Mouse (Mus musculus) midbrain, postnatal 0 days (tissue): Measurements from ENCODE around the gene Cox7a1. TPM values are rescaled to one million over a fixed set of nuclear protein-coding genes. Genes with fewer than 3 reads are reported as not detected.

ENCODE experiments used
- ATAC-seq: fragments of 200-750 bp; cut with Nextera tagmentation; 2 replicates; pipeline ENCODE4 v1.8.0; 2017; ENCODE audit warnings: moderate number of reproducible peaks, mild to moderate bottlenecking, moderate TSS enrichment, moderate library complexity; ENCODE audit not compliant: low FRiP score
- DNase-seq: peaks from one replicate; pipeline ENCODE4 v3.0.0-alpha.2; 2015; ENCODE audit warnings: low spot score
- H3K27ac ChIP-seq: fragments of 300-500 bp; sonication (generic); 2 replicates; pipeline ENCODE4 v1.5.1; 2014; ENCODE audit warnings: low read depth, mild to moderate bottlenecking, low read length, mixed read lengths
- H3K27me3 ChIP-seq: fragments of 300-500 bp; sonication (generic); 2 replicates; pipeline ENCODE4 v1.6.1; 2014; ENCODE audit warnings: low read length, control low read depth, mixed read lengths; ENCODE audit not compliant: insufficient read depth
- H3K36me3 ChIP-seq: fragments of 300-500 bp; sonication (generic); 2 replicates; pipeline ENCODE4 v1.6.1; 2014; ENCODE audit warnings: low read length, control low read depth, mixed read lengths; ENCODE audit not compliant: insufficient read depth
- H3K4me1 ChIP-seq: fragments of 300-500 bp; sonication (generic); 2 replicates; pipeline ENCODE4 v1.6.1; 2014; ENCODE audit warnings: mild to moderate bottlenecking, control low read depth, antibody characterized with exemption, low read length, mixed read lengths; ENCODE audit not compliant: insufficient read depth
- H3K4me2 ChIP-seq: fragments of 300-500 bp; sonication (generic); 2 replicates; pipeline ENCODE4 v1.6.1; 2014; ENCODE audit warnings: low read depth, mild to moderate bottlenecking, low read length, mixed read lengths; ENCODE audit not compliant: poor library complexity, severe bottlenecking
- H3K4me3 ChIP-seq: fragments of 300-500 bp; sonication (generic); 2 replicates; pipeline ENCODE4 v1.5.1; 2014; ENCODE audit warnings: low read depth, mild to moderate bottlenecking, low read length, moderate library complexity
- H3K9ac ChIP-seq: fragments of 300-500 bp; sonication (generic); replicated peaks from 2 replicates; pipeline ENCODE4 v1.6.1; 2014; ENCODE audit warnings: mild to moderate bottlenecking, low read length, moderate library complexity, mixed read lengths; ENCODE audit not compliant: poor library complexity, severe bottlenecking
- H3K9me3 ChIP-seq: fragments of 300-500 bp; sonication (generic); 2 replicates; pipeline ENCODE4 v1.6.1; 2016; ENCODE audit warnings: low read length, control low read depth
- CTCF ChIP-seq: IDR thresholded peaks from 2 replicates; pipeline ENCODE4 v1.5.1; 2016; ENCODE audit warnings: antibody characterized with exemption, mild to moderate bottlenecking
- WGBS: fragments of 180-500 bp; shearing (Covaris S2); extraction: QIAGEN DNeasy Blood & Tissue Kit; methylation state at CpG from one replicate; pipeline ENCODE4 v1.1.7; 2014; 5-methylcytosine and 5-hydroxymethylcytosine counted together
- polyA plus RNA-seq: library from polyadenylated mRNA; unstranded; fragments of >200 nt; fragmentation: Nextera tagmentation; extraction: Ambion mirVana; gene quantifications from 2 replicates; pipeline ENCODE4 v1.2.1, GENCODE M21; 2015
- total RNA-seq: library from RNA; depleted of rRNA; stranded (reverse); fragments of >200 nt; gene quantifications from 2 replicates; pipeline ENCODE4 v1.2.3, GENCODE M21; 2014

The Cox7a1 gene
- total and polyA plus RNA-seq, 2 experiments from 2014 or later, result 8.8 TPM; not detected in 1

DNA sequence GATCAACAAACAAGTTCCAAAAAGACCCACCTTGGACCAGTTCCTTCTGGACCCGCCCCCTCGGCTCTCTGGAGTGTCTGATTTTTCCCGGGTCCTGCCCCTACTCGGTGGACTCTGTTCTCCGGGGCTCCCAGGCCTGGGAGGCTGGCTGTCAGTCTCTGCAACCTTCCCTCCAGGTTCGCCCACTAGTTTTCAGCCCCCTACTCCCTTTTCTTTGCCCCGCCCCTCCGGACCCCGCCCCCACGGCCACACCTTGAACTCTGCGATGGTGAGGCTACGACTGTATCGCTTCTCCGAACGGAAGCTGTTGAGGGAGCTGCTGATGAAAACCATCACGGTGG, 47.4 kb downstream of the Cox7a1 start:
- Histone ChIP-seq H3K4me1 (peaks cover 12% of the 10 kb centered on the region), H3K27me3 (no peaks in the 10 kb centered on the region), H3K9ac (peak overlapping the region; percentile 72), H3K4me3 (peak overlapping the region; percentile 62), H3K9me3 (no peaks in the 10 kb centered on the region), H3K4me2 (peak overlapping the region; percentile 79), H3K36me3 (peaks cover 38% of the 10 kb centered on the region), H3K27ac (peak overlapping the region; percentile 95)
- DNase-seq, result peak; percentile 6
- WGBS, result under 1% methylated on average over 15 of the region's 16 CpGs
- no peak for TF ChIP-seq CTCF
- ATAC-seq, result peak; percentile 17; the same call in 1 of the 2 replicates

DNA sequence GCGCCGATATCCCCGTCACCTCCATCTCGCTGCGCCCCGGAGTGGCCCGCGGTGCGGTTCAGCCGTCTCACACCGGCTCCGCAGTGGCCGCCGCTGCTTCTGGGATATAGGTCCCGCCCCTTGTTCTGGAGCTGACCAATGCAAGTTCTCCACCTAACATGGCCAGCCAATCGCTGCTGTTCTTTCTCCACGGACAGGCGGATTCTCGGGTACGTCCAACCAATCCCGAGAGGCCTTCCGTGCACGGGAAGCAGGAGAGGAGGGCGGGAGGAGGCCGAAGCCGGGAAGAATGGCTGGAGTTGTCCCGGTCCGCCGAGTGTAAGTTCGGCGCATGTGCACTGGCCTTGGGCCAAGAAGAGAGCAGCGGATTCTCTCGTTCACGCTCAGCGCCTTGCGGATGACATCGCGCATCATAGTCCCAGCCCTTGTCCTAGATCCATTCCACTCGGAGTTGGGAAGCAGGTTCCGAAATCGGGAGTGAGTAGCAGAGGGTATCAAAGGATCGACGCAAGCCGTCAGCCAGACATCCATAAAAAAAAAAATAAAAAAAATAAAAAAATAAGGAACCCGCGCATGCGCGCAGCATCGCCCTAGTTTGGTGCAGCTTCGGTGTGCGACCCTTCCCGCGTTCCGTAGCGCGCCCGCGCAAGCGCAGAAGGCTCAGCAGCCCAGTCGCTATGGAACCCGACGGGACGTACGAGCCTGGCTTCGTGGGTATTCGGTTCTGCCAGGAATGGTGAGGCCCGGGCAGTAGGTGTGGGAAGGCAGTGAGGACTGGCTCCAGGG, 47.9 kb downstream of the Cox7a1 start, which contains the start of the genes Polr2i and Tbcb:
TSS of gene Polr2i (plus strand) at position 280 of the 786 bp plus-strand sequence.
TSS of gene Tbcb (minus strand) at position 604 of the 786 bp plus-strand sequence.
- Histone ChIP-seq H3K4me3 (peak within 1 kb of the TSS; percentile 62), H3K27ac (peak within 1 kb of the TSS; percentile 95), H3K9me3 (no peaks in the 10 kb centered on the region), H3K4me2 (peak within 1 kb of the TSS; percentile 79), H3K27me3 (no peaks in the 10 kb centered on the region), H3K4me1 (peaks cover 12% of the 10 kb centered on the region), H3K36me3 (peaks cover 34% of the 10 kb centered on the region), H3K9ac (peak within 1 kb of the TSS; percentile 72)
- DNase-seq (peak; percentile 99), ATAC-seq (peak; percentile 95)
- WGBS, result under 1% methylated on average over 67 of the region's 67 CpGs
- no peak for TF ChIP-seq CTCF

DNA sequence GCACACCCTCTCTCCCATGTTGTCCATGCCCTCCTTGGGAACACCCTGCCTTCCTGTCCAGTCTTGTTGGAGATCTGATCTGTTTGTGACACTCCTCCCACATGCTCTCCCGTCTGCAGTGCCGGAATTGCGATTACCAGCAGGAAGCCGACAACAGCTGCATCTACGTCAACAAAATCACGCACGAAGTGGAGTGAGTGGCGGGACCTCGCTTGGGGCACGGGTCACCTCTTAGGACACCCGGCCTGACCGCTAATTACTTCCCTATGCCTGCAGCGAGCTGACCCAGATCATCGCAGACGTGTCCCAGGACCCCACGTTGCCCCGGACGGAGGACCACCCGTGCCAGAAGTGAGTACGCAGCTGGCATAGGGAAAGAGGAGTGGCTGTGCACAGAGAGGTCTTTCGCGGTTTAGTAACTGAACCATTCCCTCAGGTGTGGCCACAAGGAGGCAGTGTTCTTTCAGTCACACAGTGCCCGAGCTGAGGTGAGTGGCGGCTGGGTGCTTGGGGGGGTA, 48.7 kb downstream of the Cox7a1 start:
- ATAC-seq (peak; percentile 18; the same call in 1 of the 2 replicates), DNase-seq (peak; percentile 63)
- WGBS, result 4% methylated on average over 24 of the region's 24 CpGs
- peaks cover 25% of the 10 kb centered on the region for H3K36me3 ChIP-seq
- peak overlapping the region; percentile 79 for H3K4me2 ChIP-seq
- peak overlapping the region; percentile 62 for H3K4me3 ChIP-seq
- no peaks in the 10 kb centered on the region for H3K9me3 ChIP-seq
- H3K27me3 ChIP-seq, result no peaks in the 10 kb centered on the region
- peak overlapping the region; percentile 95 for H3K27ac ChIP-seq
- peak overlapping the region; percentile 72 for H3K9ac ChIP-seq
- peaks cover 12% of the 10 kb centered on the region for H3K4me1 ChIP-seq
- peak; percentile 60 for TF ChIP-seq CTCF

DNA sequence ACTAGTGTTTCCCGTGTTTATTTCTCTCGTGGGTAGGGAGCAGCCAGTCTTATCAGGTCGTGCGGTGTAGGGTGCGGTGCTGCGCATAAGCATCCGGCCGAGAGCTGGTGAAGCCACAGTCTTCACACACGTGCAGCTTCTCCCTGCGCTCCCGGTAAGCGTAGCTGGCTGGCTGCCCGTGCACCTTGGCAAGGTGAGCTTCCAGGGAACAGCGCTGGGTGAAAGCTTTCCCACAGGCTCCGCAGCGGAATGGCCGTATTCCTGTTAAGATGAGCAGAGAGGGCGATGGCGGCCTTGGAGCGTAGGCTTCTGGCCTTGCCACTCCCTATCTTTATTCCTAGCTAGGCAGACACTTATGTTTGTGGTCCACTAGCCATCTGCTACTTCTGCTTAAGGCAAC, 49.4 kb downstream of the Cox7a1 start:
- ATAC-seq, result no peak
- Histone ChIP-seq H3K9ac (no peak overlapping the region), H3K27ac (no peak overlapping the region), H3K9me3 (no peaks in the 10 kb centered on the region), H3K27me3 (no peaks in the 10 kb centered on the region), H3K4me2 (peak overlapping the region; percentile 79), H3K4me3 (no peak overlapping the region), H3K4me1 (peaks cover 12% of the 10 kb centered on the region), H3K36me3 (peaks cover 20% of the 10 kb centered on the region)
- DNase-seq, result no peak
- 90% methylated on average over 20 of the region's 20 CpGs for WGBS
- no peak for TF ChIP-seq CTCF

DNA sequence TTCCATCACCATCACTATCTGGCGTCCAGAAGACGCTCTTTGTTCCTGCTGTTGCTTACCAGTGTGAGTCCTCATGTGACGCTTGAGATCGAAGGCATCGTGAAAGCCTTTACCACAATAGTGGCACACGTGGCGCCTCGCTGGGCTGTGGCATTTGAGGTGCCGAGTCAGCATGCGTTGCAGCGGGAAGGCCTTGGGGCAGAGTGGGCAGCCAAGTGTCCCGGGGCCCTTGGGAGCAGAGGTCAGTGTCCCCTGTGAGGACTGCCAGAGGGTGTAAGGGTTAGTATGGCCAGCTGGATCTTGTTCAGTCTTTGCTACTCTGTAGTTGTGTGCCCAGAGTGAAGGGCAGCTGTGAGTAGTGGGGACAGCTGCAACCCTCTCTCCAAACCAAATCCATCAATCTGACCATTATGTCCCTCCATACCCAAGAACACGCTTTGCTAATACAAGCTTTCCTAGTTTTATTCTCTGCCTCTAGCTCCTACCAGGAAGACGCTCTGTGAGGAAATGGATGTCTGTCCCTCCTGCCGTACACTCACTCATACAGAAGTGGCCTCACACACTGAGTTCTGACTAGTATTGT, 50.4 kb downstream of the Cox7a1 start:
- DNase-seq, result no peak
- no peak overlapping the region for H3K9ac ChIP-seq
- no peak overlapping the region for H3K27ac ChIP-seq
- peaks cover 20% of the 10 kb centered on the region for H3K36me3 ChIP-seq
- no peak overlapping the region for H3K4me3 ChIP-seq
- H3K9me3 ChIP-seq, result no peaks in the 10 kb centered on the region
- ATAC-seq, result no peak
- no peak for TF ChIP-seq CTCF
- no peaks in the 10 kb centered on the region for H3K27me3 ChIP-seq
- H3K4me1 ChIP-seq, result peaks cover 12% of the 10 kb centered on the region
- no peak overlapping the region for H3K4me2 ChIP-seq
- 94% methylated on average over 15 of the region's 15 CpGs for WGBS

DNA sequence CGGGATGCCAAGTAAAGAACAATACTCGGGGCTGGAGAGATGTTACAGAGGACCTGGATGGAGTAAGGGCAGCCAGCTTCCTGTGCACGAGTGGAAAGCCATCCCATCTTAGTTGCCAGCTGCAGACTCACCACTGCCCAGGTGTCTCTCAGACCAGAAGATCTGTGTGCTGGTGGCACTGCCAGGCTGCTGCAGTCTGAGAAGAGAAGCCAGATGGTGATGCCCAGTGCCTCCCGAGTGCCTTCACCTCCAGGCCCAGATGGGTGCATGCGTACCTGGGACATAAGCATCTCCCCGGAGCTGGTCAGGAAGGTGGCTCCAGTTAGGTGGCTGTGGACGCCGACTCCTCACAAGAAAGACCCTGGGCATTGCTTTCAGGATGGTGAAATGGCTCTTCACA, 51.1 kb downstream of the Cox7a1 start:
- WGBS, result 92% methylated on average over 8 of the region's 8 CpGs

More for the DNA sequence above, 51.1 kb downstream of the Cox7a1 start:
- TF ChIP-seq CTCF, result no peak
- H3K27me3 ChIP-seq, result no peaks in the 10 kb centered on the region
- peaks cover 12% of the 10 kb centered on the region for H3K4me1 ChIP-seq
- H3K36me3 ChIP-seq, result peaks cover 17% of the 10 kb centered on the region
- ATAC-seq (no peak), DNase-seq (no peak)
- no peak overlapping the region for H3K9ac ChIP-seq
- no peak overlapping the region for H3K4me2 ChIP-seq
- H3K27ac ChIP-seq, result no peak overlapping the region
- no peaks in the 10 kb centered on the region for H3K9me3 ChIP-seq
- H3K4me3 ChIP-seq, result no peak overlapping the region
